Mouse (Mus musculus): ENCODE measurements around the gene Ilf3. TPM values are rescaled to one million over a fixed set of nuclear protein-coding genes. Genes with fewer than 3 reads are reported as not detected.
A peak's percentile ranks its signal among the peaks of the same experiment; 100 is the strongest.

Gene Ilf3
- polyA plus RNA-seq, 1 experiment: not detected

DNA sequence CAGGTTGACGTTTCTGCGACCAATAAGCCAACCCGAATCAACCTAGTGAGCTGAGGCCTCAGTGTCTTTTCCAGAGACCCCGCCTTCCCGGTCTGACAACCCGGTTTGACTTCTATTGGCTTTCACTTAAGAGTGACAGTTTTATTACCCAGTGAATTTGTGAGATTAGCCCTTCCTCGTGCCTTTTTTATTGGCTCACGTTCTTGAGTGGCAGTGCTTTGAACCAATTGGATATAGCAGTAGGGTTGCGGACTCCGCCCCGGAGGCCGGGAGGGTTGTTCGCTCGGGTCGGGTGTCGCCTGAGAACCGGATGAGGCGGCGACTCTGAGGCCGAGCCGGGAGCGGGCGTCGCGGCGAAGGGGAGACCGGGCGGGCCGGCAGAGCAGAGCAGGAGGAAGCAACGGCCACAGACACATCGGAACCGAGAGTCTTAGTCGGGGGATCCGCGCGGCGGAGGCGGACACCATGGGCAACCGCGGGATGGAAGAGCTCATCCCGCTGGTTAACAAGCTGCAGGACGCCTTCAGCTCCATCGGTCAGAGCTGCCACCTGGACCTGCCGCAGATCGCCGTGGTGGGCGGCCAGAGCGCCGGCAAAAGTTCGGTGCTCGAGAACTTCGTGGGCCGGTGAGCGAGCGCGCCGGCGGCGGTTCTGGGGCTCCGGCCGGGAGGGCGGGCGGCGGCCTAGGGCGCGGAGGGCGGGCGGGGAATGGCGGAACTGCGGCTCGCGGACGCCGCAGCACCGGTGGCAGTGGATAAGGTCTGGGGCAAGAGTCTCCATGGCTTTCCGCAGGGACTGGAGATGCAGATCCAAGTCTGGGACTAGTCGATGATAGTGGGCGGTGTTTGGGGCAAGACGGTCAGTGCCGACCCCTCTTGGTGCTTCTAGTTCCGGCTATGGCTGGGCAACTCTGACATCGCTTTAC, 57.2 kb downstream of the Ilf3 start, which contains the start of gene Dnm2:
Dnm2 (plus strand) TSS at position 278 of the 925 bp plus-strand sequence.
- under 1% methylated on average over 82 of the region's 82 CpGs for WGBS
- peaks cover 18% of the 10 kb centered on the region for H3K4me1 ChIP-seq (ENCODE audit: control insufficient read depth, insufficient read depth, low read length)
- TF ChIP-seq CTCF (IDR thresholded peaks at IDR 0.05; ENCODE audit: insufficient read depth, low read depth, low read length) (no peak), POLR2A (IDR thresholded peaks at IDR 0.05; ENCODE audit: insufficient read depth, low read depth, low read length) (peak; percentile 86)
- H3K27ac ChIP-seq (ENCODE audit: insufficient read depth, low read depth, low read length): peak within 1 kb of the TSS; percentile 53
- peak within 1 kb of the TSS; percentile 98 for H3K4me3 ChIP-seq (ENCODE audit: insufficient read depth, low read depth, low read length)

DNA sequence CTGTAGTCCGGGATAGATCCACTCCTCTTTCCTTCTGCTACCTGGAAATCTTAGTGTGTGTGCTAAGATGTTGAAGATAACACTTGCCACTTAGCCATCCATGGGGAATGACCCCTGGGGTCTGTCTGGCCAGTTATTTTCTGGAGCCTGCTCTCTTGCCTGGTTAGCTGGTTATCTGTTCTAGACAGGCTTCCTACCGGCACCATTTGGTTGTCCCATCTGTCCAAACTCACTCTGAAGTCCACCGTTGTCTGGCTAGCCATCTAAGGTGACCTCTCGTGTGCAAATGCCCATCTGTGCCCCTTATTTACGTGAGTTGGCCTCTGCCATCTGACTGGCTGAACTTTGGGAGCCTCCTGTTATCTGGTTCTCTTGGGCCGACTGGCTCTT, 57.9 kb downstream of the Ilf3 start:
- peak overlapping the region; percentile 9 for H3K27ac ChIP-seq (ENCODE audit: insufficient read depth, low read depth, low read length)
- WGBS: 2% methylated on average over 6 of the region's 6 CpGs
- H3K4me1 ChIP-seq (ENCODE audit: control insufficient read depth, insufficient read depth, low read length): peaks cover 23% of the 10 kb centered on the region
- TF ChIP-seq POLR2A (IDR thresholded peaks at IDR 0.05; ENCODE audit: insufficient read depth, low read depth, low read length) (no peak), CTCF (IDR thresholded peaks at IDR 0.05; ENCODE audit: insufficient read depth, low read depth, low read length) (no peak)
- H3K4me3 ChIP-seq (ENCODE audit: insufficient read depth, low read depth, low read length): peak overlapping the region; percentile 98

DNA sequence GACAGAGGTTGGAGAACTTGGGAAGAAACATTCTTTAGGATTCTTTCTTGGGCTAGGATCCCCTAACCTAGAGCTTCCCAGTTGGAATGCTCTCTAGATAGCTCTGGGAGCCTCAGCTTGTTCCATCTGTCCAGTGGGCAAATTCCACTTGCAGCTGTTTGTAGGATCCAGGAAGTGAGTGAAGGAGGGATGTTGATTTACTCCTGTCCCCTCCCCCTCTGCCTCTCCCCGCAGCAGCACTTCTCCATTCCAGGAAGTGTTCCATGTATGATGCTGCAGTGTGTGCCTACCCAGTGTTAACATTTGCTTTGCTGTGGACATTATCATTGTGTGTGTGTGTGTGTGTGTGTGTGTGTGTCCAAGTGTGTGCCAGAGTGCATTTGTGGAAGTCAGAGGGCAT, 58.3 kb downstream of the Ilf3 start:
- 0% methylated on average over 1 of the region's 1 CpGs for WGBS
- peaks cover 27% of the 10 kb centered on the region for H3K4me1 ChIP-seq (ENCODE audit: control insufficient read depth, insufficient read depth, low read length)
- no peak for TF ChIP-seq CTCF (IDR thresholded peaks at IDR 0.05; ENCODE audit: insufficient read depth, low read depth, low read length)
- no peak for TF ChIP-seq POLR2A (IDR thresholded peaks at IDR 0.05; ENCODE audit: insufficient read depth, low read depth, low read length)

DNA sequence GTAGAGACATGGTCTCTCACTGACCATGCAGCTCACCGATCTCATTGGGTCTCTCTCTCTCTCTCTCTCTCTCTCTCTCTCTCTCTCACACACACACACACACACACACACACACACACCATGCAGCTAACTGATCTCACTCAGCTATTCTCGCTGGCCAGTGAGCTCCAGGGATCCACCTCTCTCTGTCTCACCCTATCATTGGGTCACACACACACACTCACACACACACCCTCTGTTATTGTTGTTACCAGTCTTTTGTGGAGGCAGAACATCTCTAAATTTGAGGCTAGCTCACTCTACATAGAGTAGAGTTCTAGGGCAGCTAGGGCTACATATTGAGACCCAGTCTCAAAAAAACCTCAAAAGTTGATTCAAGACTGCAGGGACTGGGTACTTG, 58.9 kb downstream of the Ilf3 start:
- WGBS: 39% methylated on average over 2 of the region's 2 CpGs
- H3K27ac ChIP-seq (ENCODE audit: insufficient read depth, low read depth, low read length): no peak overlapping the region
- peaks cover 30% of the 10 kb centered on the region for H3K4me1 ChIP-seq (ENCODE audit: control insufficient read depth, insufficient read depth, low read length)
- no peak for TF ChIP-seq CTCF (IDR thresholded peaks at IDR 0.05; ENCODE audit: insufficient read depth, low read depth, low read length)
- no peak for TF ChIP-seq POLR2A (IDR thresholded peaks at IDR 0.05; ENCODE audit: insufficient read depth, low read depth, low read length)
- H3K4me3 ChIP-seq (ENCODE audit: insufficient read depth, low read depth, low read length): peak overlapping the region; percentile 20

More for the DNA sequence above, 58.3 kb downstream of the Ilf3 start:
- peak overlapping the region; percentile 98 for H3K4me3 ChIP-seq (ENCODE audit: insufficient read depth, low read depth, low read length)
- H3K27ac ChIP-seq (ENCODE audit: insufficient read depth, low read depth, low read length): peak overlapping the region; percentile 9; the same call in 1 of the 2 replicates

DNA sequence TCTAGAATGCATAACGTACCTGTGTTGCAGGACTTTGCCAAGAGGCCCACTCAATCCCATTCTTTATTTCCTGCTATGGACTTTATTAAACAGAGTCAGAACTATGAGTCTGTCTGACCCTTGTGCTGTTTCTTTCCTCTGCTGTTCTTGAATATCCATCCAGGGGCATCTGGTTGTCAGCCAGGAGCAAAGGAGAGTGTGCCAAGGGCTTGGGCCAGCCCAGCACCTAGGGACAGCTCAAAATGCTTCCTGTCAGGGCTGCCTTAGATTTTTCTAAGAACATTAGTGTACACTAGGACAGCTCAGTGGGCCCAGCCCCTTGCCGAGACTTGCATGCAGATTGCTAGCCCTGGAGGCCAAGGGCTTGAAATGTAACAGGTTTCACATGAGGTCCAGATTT, 60.1 kb downstream of the Ilf3 start:
- Histone ChIP-seq H3K4me1 (ENCODE audit: control insufficient read depth, insufficient read depth, low read length) (peaks cover 35% of the 10 kb centered on the region), H3K27ac (ENCODE audit: insufficient read depth, low read depth, low read length) (peak overlapping the region; percentile 84; the same call in 1 of the 2 replicates), H3K4me3 (ENCODE audit: insufficient read depth, low read depth, low read length) (no peak overlapping the region)
- no peak for TF ChIP-seq POLR2A (IDR thresholded peaks at IDR 0.05; ENCODE audit: insufficient read depth, low read depth, low read length)
- no peak for TF ChIP-seq CTCF (IDR thresholded peaks at IDR 0.05; ENCODE audit: insufficient read depth, low read depth, low read length)
- WGBS: 43% methylated on average over 2 of the region's 2 CpGs

DNA sequence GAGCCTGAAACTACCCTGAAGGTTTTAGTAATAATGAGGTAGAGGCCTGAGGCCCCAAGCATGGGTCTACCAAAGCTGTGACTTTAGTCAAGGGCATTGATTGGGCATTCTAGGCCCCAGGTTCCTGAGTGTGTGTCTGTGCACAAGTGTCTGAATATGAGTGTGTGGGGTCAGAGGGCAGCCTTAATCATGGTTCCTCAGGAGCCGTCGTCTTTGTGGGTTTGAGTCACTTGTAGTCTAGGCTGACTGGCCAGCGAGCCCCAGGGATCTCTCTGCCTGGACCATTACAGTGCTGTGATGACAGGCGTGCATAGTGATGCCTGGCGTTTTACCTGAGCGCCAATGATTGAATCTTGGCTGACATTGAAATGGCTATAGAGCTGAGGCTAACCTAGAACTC, 60.5 kb downstream of the Ilf3 start:
- 77% methylated on average over 6 of the region's 6 CpGs for WGBS
- Histone ChIP-seq H3K4me3 (ENCODE audit: insufficient read depth, low read depth, low read length) (no peak overlapping the region), H3K4me1 (ENCODE audit: control insufficient read depth, insufficient read depth, low read length) (peaks cover 37% of the 10 kb centered on the region), H3K27ac (ENCODE audit: insufficient read depth, low read depth, low read length) (peak overlapping the region; percentile 84)
- TF ChIP-seq CTCF (IDR thresholded peaks at IDR 0.05; ENCODE audit: insufficient read depth, low read depth, low read length) (no peak), POLR2A (IDR thresholded peaks at IDR 0.05; ENCODE audit: insufficient read depth, low read depth, low read length) (no peak)

DNA sequence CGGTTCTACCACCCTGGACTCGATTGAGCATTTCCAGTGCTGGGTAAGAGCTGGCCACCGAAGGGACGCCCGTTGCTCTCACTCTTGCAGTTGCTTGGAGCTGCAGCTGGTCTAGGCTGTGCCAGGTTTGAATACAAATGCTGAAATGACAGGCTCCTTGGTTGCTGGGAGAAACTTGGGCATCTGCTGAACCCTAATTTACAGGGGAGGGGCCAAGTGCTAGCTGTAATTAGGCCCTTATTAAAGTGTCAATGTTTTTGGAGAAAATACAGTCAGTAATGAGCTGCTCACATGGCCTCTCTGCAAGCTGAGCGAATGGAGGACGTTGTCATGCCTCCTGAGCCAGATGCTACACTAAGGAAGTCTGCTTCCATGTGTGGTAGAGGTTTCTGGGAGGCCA, 63.1 kb downstream of the Ilf3 start:
- Histone ChIP-seq H3K4me1 (ENCODE audit: control insufficient read depth, insufficient read depth, low read length) (peaks cover 50% of the 10 kb centered on the region), H3K27ac (ENCODE audit: insufficient read depth, low read depth, low read length) (peak overlapping the region; percentile 94), H3K4me3 (ENCODE audit: insufficient read depth, low read depth, low read length) (no peak overlapping the region)
- TF ChIP-seq CTCF (IDR thresholded peaks at IDR 0.05; ENCODE audit: insufficient read depth, low read depth, low read length) (no peak), POLR2A (IDR thresholded peaks at IDR 0.05; ENCODE audit: insufficient read depth, low read depth, low read length) (no peak)
- WGBS: 14% methylated on average over 7 of the region's 7 CpGs

DNA sequence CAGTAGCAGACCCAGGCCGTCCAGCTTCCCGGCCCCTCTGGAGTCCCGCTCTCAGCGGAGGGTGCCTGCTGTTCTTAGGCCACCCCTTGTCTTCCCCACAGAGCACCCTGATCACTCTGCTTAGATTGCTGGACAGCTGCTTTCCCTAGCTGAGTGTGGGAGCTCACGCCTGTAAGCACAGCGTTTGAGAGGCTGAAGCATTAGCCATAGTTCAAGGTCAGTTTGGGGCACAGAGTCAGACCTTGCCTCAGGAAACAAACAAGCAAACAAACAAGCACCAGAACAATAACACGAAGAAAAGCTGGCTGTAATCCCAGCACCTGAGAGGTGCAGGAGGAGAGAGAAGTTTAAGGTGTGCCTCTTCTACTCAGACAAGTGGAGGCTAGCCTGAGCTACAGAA, 64.4 kb downstream of the Ilf3 start:
- no peak for TF ChIP-seq POLR2A (IDR thresholded peaks at IDR 0.05; ENCODE audit: insufficient read depth, low read depth, low read length)
- no peak for TF ChIP-seq CTCF (IDR thresholded peaks at IDR 0.05; ENCODE audit: insufficient read depth, low read depth, low read length)
- H3K4me3 ChIP-seq (ENCODE audit: insufficient read depth, low read depth, low read length): no peak overlapping the region
- H3K27ac ChIP-seq (ENCODE audit: insufficient read depth, low read depth, low read length): 0 out of 2 replicates have a peak overlapping the region, but pooled peaks have one; percentile 34
- 69% methylated on average over 7 of the region's 7 CpGs for WGBS
- peaks cover 63% of the 10 kb centered on the region for H3K4me1 ChIP-seq (ENCODE audit: control insufficient read depth, insufficient read depth, low read length)

DNA sequence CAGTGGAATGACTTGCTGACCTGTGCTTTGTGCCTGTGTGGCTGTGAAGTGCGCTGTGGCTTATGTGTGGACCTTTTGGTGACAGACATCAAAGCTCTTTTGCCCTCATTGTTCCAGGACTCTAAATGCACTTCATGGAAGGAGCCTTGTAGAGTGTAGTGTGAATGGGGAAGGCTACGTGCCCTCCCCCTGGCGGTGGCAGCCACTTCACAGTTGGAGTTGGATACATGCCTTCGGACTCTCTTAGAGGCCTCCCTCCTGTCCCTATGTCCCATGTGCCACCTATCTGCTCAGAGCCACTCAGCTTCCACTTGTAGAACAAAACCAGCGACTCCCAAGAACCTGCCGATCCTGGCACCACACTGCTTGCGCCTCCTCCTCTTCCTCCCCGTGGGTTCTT, 66.1 kb downstream of the Ilf3 start:
- WGBS: 55% methylated on average over 8 of the region's 8 CpGs
- Histone ChIP-seq H3K4me1 (ENCODE audit: control insufficient read depth, insufficient read depth, low read length) (peaks cover 65% of the 10 kb centered on the region), H3K27ac (ENCODE audit: insufficient read depth, low read depth, low read length) (peak overlapping the region; percentile 48), H3K4me3 (ENCODE audit: insufficient read depth, low read depth, low read length) (no peak overlapping the region)
- no peak for TF ChIP-seq POLR2A (IDR thresholded peaks at IDR 0.05; ENCODE audit: insufficient read depth, low read depth, low read length)
- no peak for TF ChIP-seq CTCF (IDR thresholded peaks at IDR 0.05; ENCODE audit: insufficient read depth, low read depth, low read length)

All from olfactory bulb, adult 2 months (tissue).